Mouse (Mus musculus): Measurements from ENCODE around the gene Tpk1. TPM values are rescaled to one million over a fixed set of nuclear protein-coding genes. Genes with fewer than 3 reads are reported as not detected.
"Not testable (repeated sequence)": the region's sequence is repeated elsewhere in the genome, so short reads cannot be mapped to it uniquely, and the experiment has no call there.

The Tpk1 gene
- polyA plus RNA-seq, 1 experiment from 2014 or later: 4.9 TPM

DNA sequence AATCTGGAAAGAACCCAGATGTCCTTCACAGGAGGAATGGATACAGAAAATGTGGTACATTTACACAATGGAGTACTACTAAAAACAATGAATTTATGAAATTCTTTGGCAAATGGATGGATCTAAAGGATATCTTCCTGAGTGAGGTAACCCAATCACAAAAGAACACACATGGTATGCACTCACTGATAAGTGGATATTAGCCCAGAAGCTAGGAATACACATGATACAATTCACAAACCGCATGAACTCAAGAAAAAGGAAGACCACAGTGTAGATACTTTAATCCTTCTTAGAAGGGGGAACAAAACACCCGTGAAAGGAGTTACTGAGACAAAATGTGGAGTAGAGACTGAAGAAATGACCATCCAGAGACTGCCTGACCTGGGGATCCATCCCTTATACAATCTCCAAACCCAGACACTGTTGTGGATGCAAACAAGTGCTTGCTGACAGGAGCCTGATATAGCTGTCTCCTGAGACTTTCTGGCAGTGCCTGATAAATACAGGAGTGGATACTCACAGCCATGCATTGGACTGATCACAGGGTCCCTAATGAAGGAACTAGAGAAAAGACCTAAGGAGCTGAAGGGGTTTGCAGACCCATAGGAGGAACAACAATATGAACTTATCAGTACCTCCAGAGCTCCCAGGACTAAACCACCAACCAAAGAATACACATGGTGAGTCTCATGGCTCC is 159.2 kb downstream of the Tpk1 start:
- H3K4me1 ChIP-seq; H3K27ac ChIP-seq; H3K9me3 ChIP-seq; ATAC-seq (ENCODE audit: low FRiP score); H3K27me3 ChIP-seq; H3K9ac ChIP-seq; H3K4me3 ChIP-seq (replicated peaks); H3K36me3 ChIP-seq (replicated peaks); H3K4me2 ChIP-seq: not testable (repeated sequence)
- WGBS: 82% methylated on average over 2 of the region's 2 CpGs

DNA sequence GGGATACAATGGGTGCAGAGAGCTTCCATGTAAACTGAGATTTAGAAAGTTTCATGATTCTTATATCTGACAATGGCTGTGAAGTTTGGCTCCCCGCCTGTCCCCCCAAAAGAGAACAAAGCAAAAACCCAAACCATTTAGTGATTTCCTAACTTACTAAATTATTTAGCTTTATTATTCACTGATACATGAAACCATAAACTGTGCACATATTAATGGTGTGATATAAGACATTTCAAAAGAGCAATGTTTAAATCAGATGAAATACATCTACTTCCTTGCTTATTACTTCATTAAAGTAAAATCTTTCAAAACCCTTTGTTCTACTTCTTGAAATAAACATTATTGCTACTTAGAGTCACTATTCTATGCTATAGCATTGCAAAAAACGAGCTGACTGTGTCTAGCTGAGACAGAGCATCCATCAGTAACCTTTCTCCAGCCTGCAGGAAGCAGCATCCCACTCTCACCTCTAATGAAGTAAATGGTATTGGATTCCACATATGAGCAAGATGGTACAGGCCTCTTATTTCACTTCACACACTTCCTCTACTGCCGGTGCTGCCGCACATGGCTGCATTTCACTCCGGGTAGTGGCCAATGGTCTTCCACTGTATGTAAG is 161.4 kb downstream of the Tpk1 start:
- no peak overlapping the region for H3K27ac ChIP-seq
- H3K9me3 ChIP-seq: no peaks in the 10 kb centered on the region
- H3K9ac ChIP-seq: no peak overlapping the region
- ATAC-seq (ENCODE audit: low FRiP score): no peak
- no peaks in the 10 kb centered on the region for H3K36me3 ChIP-seq (replicated peaks)
- WGBS: 88% methylated on average over 5 of the region's 5 CpGs
- no peaks in the 10 kb centered on the region for H3K4me1 ChIP-seq
- no peaks in the 10 kb centered on the region for H3K27me3 ChIP-seq
- no peak overlapping the region for H3K4me2 ChIP-seq
- no peak overlapping the region for H3K4me3 ChIP-seq (replicated peaks)

DNA sequence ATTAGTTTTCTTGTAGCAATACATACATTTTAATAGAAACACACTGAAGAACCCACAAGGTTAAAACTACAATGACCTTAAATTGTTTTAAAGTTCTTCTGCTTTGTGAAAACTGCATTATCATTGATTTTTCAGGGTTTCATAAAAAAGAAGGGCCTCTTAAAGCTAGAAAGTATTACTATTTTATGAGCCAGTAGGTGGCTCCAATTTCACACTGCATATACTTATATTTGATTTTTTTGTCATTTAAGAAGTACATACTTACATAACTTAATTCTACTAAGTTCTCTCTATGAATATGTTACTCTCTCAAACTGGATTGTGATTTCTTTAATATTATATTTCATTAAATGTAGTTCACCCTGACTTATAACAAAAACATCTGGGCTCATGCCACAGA is 173.7 kb downstream of the Tpk1 start:
- H3K27ac ChIP-seq: no peak overlapping the region
- H3K9me3 ChIP-seq: 0 out of 2 replicates have a peak, but pooled peaks cover 6% of the 10 kb centered on the region
- no peaks in the 10 kb centered on the region for H3K27me3 ChIP-seq
- ATAC-seq (ENCODE audit: low FRiP score): no peak
- no peaks in the 10 kb centered on the region for H3K4me1 ChIP-seq
- no peak overlapping the region for H3K4me2 ChIP-seq
- H3K9ac ChIP-seq: no peak overlapping the region
- no peaks in the 10 kb centered on the region for H3K36me3 ChIP-seq (replicated peaks)
- H3K4me3 ChIP-seq (replicated peaks): no peak overlapping the region

DNA sequence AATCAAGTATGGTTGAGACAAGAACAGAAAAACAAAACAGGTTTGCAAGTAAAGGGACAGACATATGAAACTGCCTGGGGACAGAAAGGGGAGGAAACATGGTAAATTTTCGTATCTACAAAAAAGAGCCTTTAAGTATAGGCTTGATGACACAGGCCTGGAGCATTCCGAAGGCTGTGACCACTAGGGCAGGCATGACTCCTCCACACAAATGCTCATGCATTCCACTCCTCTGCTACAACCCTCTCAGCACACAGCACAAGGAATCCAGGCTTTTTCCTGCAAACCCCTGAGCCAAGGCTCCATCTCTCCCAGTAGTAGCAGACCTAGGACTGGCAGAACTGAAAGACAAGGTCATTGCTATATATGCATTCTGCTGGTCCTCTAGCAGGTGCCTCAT is 179.4 kb downstream of the Tpk1 start:
- no peak overlapping the region for H3K27ac ChIP-seq
- H3K4me1 ChIP-seq: no peaks in the 10 kb centered on the region
- no peak overlapping the region for H3K4me3 ChIP-seq (replicated peaks)
- H3K27me3 ChIP-seq: no peaks in the 10 kb centered on the region
- ATAC-seq (ENCODE audit: low FRiP score): no peak
- H3K9ac ChIP-seq: no peak overlapping the region
- H3K4me2 ChIP-seq: no peak overlapping the region
- no peaks in the 10 kb centered on the region for H3K36me3 ChIP-seq (replicated peaks)
- 82% methylated on average over 2 of the region's 2 CpGs for WGBS
- H3K9me3 ChIP-seq: no peaks in the 10 kb centered on the region

DNA sequence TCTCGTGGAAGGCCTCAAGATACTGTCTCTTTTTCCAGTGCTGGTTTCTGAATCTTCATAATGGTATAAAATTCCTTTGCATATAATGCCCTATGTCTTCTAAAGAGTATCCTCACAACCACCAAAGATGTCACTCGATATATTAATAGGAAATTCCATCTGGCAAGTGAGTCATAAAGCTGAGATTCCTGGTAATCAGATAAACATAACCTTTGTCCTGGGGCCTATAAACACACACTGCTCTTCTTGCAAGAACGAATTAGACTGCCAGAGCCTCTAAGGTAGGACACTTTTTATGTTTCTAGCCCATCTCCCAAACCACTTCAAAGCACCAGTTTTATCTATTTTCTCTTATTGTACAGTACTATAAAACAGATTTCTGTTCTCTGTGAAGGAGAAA is 185.4 kb downstream of the Tpk1 start:
- Histone ChIP-seq H3K4me3 (replicated peaks) (no peak overlapping the region), H3K9ac (no peak overlapping the region), H3K4me2 (no peak overlapping the region), H3K9me3 (no peaks in the 10 kb centered on the region), H3K36me3 (replicated peaks) (no peaks in the 10 kb centered on the region), H3K27me3 (no peaks in the 10 kb centered on the region), H3K27ac (no peak overlapping the region), H3K4me1 (no peaks in the 10 kb centered on the region)
- ATAC-seq (ENCODE audit: low FRiP score): no peak
- 83% methylated on average over 3 of the region's 3 CpGs for WGBS

DNA sequence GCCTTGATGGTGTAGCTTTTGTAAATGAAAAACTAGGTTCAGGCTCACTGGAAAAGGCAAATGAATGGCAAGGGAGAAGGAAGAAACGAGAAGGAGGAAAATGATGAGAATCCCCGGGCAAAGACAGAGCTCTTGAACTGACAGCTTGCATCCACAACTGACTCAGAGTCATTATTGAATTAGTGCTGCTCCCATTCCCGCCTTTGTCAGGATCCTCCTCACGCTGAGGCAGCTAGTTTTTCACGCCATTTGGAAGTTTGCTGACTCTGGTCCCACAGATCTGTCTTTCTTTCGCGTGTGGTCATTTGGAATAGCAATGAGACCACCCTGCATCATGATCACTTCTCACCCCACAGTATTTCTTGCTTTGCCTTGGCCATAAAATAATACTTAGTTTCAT is 187.3 kb downstream of the Tpk1 start:
- 44% methylated on average over 7 of the region's 7 CpGs for WGBS
- no peak overlapping the region for H3K9ac ChIP-seq

DNA sequence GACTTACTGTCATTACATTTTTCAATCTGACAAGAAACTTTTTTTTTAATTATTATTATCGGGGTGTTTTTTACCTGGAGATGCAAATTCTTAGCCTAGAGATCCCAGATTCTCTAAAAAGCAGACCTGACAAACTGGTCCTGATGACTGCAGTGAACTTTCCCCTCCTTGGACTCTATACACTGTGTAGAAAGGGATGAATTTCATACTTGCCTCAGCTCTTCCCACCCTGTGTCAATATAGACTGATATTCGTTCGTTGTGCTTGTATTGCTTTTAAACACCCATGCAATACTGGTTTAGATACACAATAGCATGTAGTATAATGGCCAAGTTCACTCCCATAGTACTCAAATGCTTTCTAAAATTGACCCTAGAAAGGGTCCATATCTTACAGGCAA is 189.7 kb downstream of the Tpk1 start:
- no peak overlapping the region for H3K9ac ChIP-seq
- no peaks in the 10 kb centered on the region for H3K4me1 ChIP-seq
- no peaks in the 10 kb centered on the region for H3K9me3 ChIP-seq
- H3K27me3 ChIP-seq: no peaks in the 10 kb centered on the region
- no peak overlapping the region for H3K27ac ChIP-seq
- ATAC-seq (ENCODE audit: low FRiP score): no peak
- 96% methylated on average over 3 of the region's 3 CpGs for WGBS
- H3K36me3 ChIP-seq (replicated peaks): no peaks in the 10 kb centered on the region
- H3K4me3 ChIP-seq (replicated peaks): no peak overlapping the region
- H3K4me2 ChIP-seq: no peak overlapping the region

More for the DNA sequence above, 187.3 kb downstream of the Tpk1 start:
- ATAC-seq (ENCODE audit: low FRiP score): no peak
- H3K4me2 ChIP-seq: no peak overlapping the region
- H3K27ac ChIP-seq: no peak overlapping the region
- no peaks in the 10 kb centered on the region for H3K36me3 ChIP-seq (replicated peaks)
- H3K4me1 ChIP-seq: no peaks in the 10 kb centered on the region
- H3K4me3 ChIP-seq (replicated peaks): no peak overlapping the region
- no peaks in the 10 kb centered on the region for H3K9me3 ChIP-seq
- no peaks in the 10 kb centered on the region for H3K27me3 ChIP-seq

DNA sequence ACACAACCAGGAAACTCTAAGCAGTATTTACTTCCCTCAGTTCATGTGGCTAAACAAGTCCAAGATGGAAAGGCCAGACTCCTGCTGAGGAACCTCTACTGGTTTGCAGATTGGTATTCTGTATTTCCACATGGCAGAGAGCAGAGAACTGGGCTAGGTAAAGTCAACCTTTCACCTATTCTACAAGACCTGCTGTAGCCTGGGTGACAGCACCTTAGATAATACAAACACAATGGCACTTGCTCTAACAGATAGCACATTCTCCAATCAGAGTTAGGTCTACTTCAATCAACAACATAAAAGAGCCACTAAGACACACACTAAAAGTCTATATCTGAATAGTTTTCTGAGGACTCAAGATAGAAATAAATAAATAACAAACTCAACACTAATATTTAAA is 190.2 kb downstream of the Tpk1 start:
- no peak overlapping the region for H3K27ac ChIP-seq
- no peak for ATAC-seq (ENCODE audit: low FRiP score)

DNA sequence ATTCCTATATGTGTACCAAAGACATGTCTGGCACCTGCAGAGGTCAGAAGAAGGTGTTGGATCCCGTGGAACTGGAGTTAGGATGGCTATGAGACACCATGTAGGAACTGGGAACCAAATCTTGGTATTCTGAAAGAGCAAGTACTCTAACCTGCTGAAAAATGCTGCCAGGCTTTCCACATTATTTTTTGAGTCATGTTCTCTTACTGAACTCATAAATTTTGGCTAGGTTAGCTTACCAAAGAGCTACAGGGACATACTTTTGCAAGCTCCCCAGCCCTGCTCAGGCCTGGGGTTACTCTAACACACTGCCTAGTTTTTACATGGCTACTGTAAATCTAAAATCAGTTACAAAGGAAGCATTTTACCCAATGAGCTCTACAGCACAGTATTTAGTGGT is 194.5 kb downstream of the Tpk1 start:
- Histone ChIP-seq H3K4me1 (no peaks in the 10 kb centered on the region), H3K4me2 (no peak overlapping the region), H3K9me3 (no peaks in the 10 kb centered on the region), H3K36me3 (replicated peaks) (no peaks in the 10 kb centered on the region), H3K4me3 (replicated peaks) (no peak overlapping the region), H3K27me3 (no peaks in the 10 kb centered on the region), H3K27ac (no peak overlapping the region), H3K9ac (no peak overlapping the region)
- ATAC-seq (ENCODE audit: low FRiP score): no peak
- WGBS: 89% methylated on average over 1 of the region's 1 CpGs

More for the DNA sequence above, 190.2 kb downstream of the Tpk1 start:
- H3K9me3 ChIP-seq: no peaks in the 10 kb centered on the region
- H3K4me2 ChIP-seq: no peak overlapping the region
- no peaks in the 10 kb centered on the region for H3K36me3 ChIP-seq (replicated peaks)
- no peaks in the 10 kb centered on the region for H3K27me3 ChIP-seq
- H3K4me3 ChIP-seq (replicated peaks): no peak overlapping the region
- no peaks in the 10 kb centered on the region for H3K4me1 ChIP-seq
- no peak overlapping the region for H3K9ac ChIP-seq

DNA sequence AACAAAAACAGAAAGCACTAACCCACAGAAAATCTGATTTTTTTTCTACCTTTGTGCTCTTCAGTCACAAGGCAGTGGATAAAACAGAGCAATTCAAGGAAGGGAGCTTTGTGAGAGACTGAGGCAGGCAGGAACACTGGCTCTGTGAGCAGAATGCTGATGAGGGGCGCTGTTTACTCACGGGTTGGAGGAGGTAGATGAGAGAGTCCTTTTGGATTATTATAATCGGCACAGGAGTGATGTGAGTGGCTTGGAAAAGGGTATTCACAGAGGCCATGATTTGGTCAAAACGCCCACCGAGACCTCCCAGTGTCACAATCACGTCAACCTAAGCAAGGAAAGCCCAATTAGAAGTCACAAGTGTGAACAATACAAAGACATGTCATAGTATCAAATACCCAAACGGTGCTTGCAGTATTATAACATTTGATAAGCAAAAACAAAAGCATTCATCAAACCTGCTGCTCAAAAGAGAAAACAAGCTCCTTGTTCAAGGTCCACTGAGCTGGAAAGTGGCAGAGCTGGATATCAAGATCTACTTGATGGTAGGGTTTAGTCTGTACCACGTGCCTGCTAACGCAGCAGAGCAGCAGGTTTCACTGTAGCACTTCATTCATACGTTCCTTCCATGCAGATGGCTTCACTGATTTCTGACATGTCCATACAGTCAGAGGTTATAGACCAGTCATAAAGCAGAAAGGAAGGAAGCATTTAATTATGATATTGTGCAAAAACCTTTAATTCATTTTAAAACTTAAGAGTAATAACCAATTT is 197.1 kb downstream of the Tpk1 start:
- no peaks in the 10 kb centered on the region for H3K4me1 ChIP-seq
- H3K36me3 ChIP-seq (replicated peaks): no peaks in the 10 kb centered on the region
- no peak overlapping the region for H3K27ac ChIP-seq
- H3K9ac ChIP-seq: no peak overlapping the region
- no peak overlapping the region for H3K4me2 ChIP-seq
- H3K4me3 ChIP-seq (replicated peaks): no peak overlapping the region
- no peaks in the 10 kb centered on the region for H3K9me3 ChIP-seq
- peak; percentile 58; the same call in 1 of the 2 replicates for ATAC-seq (ENCODE audit: low FRiP score)
- no peaks in the 10 kb centered on the region for H3K27me3 ChIP-seq
- WGBS: 36% methylated on average over 10 of the region's 10 CpGs

DNA sequence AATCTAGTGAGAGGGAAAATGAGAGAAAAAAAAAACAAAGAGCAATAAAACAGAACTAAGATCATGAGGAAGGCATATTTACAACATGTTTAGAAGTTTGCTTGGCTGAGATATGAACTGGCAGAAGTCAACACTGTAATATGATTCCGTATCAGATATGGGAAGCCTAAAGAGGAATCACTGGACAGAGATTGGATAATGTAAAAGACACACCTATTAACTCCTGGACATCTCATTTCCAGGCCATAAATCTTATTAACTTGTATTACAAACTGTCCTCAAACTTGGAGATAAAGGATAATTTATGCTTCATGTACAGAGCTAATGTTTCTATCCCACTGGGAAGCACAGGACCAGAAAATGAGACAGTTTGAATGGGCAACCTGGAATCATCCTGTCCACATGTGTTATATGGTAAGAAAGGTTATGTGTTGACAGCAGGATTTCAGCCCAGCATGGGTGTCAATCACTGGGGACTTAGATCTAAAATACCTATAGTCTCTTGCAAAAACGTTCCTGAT is 203.2 kb downstream of the Tpk1 start:
- no peak for ATAC-seq (ENCODE audit: low FRiP score)
- H3K4me1 ChIP-seq: 0 out of 2 replicates have a peak, but pooled peaks cover under 1% of the 10 kb centered on the region
- no peak overlapping the region for H3K4me2 ChIP-seq
- H3K36me3 ChIP-seq (replicated peaks): no peaks in the 10 kb centered on the region
- H3K9me3 ChIP-seq: no peaks in the 10 kb centered on the region
- no peaks in the 10 kb centered on the region for H3K27me3 ChIP-seq
- H3K9ac ChIP-seq: no peak overlapping the region
- H3K4me3 ChIP-seq (replicated peaks): no peak overlapping the region
- no peak overlapping the region for H3K27ac ChIP-seq
- WGBS: 73% methylated on average over 2 of the region's 2 CpGs

DNA sequence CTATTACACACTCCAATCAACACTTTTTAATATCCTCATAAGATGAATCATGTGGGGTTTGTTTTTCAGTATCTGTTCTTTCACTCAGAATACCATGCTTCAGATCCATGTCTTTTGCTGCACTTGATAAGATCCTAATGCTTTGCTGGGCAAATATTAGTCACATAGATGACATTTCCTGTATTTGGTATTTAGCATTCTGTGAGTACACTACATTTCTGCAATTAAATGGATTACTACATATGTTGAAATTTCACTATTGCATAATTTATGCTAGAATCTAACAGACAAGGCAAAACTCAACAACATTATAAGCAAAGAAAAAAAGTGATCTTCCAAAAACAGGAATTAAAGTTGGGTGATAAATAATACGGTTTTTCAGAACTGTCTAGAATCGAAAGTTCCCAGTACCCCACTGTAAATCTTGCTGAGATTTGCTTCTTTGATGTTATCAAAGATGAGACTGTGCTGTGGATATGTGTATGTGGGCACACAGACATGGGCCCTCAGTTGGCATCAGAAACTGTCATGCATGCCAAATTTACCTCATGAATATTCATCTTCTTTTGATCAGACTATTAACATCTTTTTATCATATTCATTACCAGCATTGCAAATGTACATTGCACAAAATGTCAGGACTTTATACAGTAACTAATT is 203.8 kb downstream of the Tpk1 start:
- 0 out of 2 replicates have a peak, but pooled peaks cover 3% of the 10 kb centered on the region for H3K4me1 ChIP-seq
- 90% methylated on average over 2 of the region's 2 CpGs for WGBS
- no peak overlapping the region for H3K4me3 ChIP-seq (replicated peaks)
- no peak overlapping the region for H3K9ac ChIP-seq
- no peaks in the 10 kb centered on the region for H3K9me3 ChIP-seq
- no peaks in the 10 kb centered on the region for H3K36me3 ChIP-seq (replicated peaks)
- ATAC-seq (ENCODE audit: low FRiP score): no peak
- no peak overlapping the region for H3K4me2 ChIP-seq
- no peak overlapping the region for H3K27ac ChIP-seq
- no peaks in the 10 kb centered on the region for H3K27me3 ChIP-seq

Data from forebrain, embryonic 12.5 days (tissue).